Mouse (Mus musculus): ENCODE measurements around the gene Adat1.

Gene Adat1

DNA sequence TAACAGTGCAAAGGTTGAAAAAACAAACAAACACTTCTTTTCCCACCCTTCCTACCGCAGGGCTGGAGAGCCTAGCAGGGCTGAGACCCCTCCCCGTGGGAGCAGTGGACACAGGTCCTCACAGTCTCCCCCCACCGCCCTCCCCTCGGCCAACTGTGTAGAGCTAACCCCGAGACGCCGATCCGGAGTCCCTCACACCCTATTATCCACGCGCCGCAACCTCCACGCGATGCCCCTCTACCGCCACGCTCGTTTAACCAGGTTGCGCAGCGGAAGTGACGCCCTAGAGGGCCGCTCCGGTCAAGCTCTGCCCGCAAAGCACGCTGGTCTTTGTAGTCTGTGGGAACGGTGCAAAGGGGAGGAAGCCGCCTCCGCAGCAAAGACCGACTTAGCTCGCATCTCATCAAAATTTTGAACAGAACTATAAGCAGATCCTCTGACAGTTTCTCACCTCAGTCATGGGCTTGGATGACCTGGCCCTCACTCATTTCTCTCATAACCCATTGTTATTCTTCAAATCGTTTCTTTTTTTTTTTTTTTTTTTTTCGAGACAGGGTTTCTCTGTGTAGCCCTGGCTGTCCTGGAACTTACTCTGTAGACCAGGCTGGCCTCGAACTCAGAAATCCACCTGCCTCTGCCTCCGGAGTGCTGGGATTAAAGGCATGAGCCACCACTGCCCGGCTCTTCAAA is at the start of gene Adat1:
Gene Adat1 (minus strand): TSS at position 290 of the 690 bp plus-strand sequence.
- peak; percentile 71 to 83 for DNase-seq (ENCODE audit: low spot score in 2 of 2)

DNA sequence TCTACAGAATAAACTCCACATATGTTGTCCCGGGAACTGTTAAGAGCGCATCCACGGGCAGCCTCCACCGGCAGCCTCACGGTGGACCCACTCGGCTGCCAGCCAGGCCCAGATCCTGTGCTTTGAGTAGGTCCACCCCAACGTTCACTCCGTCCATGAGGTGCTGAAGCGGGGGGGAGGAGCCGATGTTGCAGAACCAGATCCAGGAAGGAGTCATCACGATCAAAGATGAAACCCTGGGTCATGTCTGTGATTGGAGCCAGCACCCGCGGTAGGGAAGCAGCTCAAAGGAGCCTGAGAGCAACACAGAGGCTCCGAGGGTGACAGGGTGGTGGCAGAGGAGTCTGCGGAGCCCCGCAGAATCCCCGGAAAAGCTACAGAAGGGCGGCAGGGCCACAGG is 45.4 kb upstream of the Adat1 start:
- no peak for DNase-seq (ENCODE audit: low spot score in 2 of 2)

DNA sequence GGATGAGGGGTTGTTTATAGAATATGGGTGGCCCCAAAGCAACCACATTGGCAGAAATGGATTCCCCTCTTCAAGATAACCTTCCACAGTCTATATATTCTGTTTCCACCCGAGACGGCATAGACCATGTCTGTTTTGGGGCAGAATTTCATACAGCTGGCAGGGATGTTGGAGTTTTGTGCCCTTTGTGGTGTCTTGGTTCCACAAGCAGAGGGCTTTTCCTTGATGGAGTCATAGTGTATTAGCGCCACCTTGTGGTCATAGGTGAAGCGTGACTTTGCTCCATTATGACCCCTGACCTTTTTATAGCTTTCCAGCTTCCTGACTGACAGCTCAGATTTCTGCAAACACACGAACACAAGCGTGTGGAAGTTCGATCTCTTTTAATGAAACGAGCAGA is 42.5 kb upstream of the Adat1 start:
- DNase-seq (ENCODE audit: low spot score in 2 of 2): no peak

DNA sequence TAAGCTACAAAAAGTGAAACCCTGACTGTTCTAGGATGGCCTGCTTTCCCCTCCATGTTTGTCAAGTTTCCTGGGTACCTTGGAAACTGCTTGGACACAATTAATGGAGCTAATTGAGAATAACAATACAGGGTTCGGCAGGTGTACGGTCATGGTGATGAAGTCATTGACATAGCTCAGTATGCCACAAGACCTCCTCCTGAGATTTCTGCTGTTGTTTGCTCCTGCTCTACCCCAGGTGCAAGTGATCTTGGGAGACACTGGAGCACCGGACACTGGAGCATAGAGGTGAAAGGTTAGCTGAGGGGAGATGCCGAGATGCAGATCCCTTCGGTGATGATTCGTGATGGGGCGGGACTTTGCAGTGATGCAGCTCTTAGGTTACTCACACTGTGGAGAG is 41.0 kb upstream of the Adat1 start:
- no peak for DNase-seq (ENCODE audit: low spot score in 2 of 2)

DNA sequence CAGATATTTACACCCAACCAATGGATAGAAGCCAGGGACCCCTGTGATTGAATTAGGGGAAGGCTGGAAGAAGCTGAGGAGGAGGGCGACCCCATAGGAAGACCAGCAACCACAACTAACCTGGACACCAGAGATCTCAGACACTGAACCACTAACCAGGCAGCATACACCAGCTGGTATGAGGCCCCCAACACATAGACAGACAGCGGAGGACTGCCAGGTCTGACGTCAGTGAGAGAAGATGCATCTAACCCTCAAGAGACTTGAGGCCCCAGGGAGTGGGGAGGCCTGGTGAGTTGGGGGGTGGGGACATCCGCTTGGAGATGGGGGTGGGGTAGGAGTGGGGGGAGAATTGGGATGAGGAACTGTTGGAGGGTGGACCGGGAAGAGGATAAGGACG is 38.6 kb upstream of the Adat1 start:
- no peak for DNase-seq (ENCODE audit: low spot score in 2 of 2)

DNA sequence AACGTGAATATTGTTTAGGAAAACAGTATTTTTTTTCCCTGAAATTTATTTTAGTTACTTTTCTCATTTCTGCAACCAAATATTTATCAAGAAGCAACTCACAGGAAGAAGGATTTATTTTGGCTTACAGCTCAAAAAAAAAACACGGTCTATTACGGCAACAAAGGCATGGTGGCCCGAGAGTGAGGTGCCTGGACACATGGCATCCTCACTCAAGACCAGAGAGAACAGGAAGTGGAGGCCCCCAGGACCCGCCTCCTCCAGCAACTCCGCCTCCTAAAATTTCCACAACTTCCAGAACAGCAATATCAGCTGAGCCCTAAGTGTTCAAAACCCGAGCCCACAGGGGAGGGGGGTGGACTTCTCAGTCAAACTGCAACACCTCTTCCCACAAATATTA is 37.4 kb upstream of the Adat1 start:
- no peak for DNase-seq (ENCODE audit: low spot score in 2 of 2)

DNA sequence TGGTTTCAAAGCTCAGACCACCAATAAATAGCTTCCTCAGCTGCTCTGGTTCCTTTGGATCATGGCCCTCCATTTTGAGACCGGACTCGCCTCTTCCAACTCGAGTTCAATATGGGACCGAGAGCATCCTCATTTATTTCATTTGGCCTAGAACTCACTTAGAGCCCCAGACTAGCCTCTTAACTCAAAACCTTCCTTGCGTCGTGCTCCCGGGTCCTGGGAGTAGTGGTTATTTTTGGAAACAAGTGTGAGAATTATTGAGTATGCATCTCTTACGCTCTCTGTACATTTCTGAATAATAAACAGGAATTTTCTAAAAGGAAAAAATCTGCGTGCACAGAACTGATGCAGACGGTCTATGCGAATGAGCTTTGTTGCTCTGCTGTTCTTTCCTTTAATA is 22.8 kb upstream of the Adat1 start, which contains the start of gene Gm6793:
Gene Gm6793 (minus strand): TSS at position 101 of the 400 bp plus-strand sequence.
- no peak for DNase-seq (ENCODE audit: low spot score in 2 of 2)

DNA sequence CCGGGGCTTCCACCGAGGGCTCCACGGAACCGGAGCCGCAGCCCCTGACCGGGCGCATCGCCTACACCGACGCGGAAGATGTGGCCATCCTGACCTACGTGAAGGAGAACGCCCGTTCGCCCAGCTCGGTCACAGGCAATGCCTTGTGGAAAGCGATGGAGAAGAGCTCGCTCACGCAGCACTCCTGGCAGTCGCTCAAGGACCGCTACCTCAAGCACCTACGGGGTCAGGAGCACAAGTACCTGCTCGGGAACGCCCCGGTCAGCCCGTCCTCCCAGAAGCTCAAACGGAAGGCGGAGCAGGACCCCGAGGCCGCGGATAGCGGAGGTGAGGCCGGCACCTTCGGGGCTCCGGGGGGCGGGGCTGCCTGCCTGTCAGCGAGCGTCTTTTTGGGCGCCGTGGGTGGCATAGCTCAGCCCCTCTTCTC is 19.7 kb upstream of the Adat1 start:
- peak in 1 of 2 experiments; percentile 26 for DNase-seq (ENCODE audit: low spot score in 2 of 2)

DNA sequence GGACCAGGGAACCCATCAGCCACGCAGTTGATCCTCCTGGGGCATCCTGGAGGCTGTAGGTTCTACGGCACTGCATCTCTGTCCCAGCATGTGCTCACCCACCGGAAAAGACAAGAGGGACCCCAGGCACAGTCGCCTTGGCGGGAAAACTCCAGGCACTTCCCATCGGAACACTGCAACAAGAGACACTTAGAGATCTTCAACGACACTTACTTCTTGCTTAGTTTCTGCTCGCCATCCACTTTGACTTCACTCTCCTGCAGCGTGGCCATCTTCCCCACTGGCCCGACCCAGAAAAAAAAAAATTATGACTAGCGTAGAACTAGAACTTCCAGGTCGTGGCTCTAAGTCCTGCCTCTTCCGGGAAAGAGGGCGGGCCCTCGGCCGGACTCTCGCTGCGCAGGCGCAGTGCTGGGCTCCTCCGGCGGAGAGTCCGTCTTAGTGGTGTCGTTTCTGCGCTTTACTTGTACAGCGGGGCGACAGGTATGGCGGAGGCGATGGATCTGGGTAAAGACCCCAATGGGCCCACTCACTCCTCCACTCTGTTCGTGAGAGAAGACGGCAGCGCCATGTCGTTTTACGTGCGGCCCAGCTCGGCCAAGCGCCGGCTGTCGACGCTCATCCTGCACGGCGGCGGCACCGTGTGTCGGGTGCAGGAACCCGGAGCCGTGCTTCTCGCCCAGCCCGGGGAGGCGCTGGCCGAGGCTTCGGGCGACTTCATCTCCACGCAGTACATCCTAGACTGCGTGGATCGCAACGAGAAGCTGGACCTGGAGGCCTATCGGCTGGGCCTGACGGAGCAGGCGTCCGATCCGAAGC is 19.1 kb upstream of the Adat1 start, which contains the start of the genes Kars and Terf2ip:
Gene Kars (minus strand): TSS at position 327 of the 819 bp plus-strand sequence.
Gene Terf2ip (plus strand): TSS at position 402 of the 819 bp plus-strand sequence.
- DNase-seq (ENCODE audit: low spot score in 2 of 2): peak; percentile 90 to 91

DNA sequence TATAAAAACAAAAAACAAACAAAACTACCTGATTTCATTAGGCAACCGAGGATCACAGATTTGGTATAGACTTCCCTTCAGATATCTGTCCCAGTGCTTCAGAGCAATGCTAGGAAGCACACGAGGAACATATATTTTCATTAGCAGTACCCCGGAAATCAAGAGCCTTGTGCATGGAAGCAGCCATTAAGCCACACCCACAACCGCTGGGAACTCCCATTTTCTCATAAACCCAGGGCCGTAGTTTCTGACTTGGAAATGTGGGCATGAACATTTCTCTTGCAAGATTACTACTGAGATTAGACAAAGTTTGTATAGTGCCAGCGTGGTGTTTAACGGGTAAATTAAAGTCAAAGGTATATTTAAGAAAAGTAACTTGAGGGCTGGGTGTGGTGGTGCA is 17.5 kb upstream of the Adat1 start:
- DNase-seq (ENCODE audit: low spot score in 2 of 2): no peak

DNA sequence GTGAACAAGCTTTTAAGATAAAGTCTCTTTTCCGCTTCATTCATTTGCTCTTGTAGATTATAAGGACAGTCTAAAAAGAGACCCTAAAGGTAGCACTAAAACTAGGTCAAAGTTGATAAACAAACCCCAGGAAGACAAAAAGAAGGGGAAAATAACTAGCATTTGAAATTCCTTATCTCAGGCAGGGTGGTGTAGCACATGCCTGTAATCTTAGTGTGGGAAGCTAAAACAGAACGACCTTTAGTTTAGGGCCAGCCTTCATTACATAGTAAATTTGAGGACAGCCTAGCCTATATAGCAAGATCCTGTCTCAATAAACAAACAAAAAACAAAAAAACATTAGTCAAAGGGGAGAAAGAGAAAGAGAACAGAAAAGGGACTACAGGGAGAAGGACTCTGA is 15.6 kb upstream of the Adat1 start:
- DNase-seq (ENCODE audit: low spot score in 2 of 2): no peak

DNA sequence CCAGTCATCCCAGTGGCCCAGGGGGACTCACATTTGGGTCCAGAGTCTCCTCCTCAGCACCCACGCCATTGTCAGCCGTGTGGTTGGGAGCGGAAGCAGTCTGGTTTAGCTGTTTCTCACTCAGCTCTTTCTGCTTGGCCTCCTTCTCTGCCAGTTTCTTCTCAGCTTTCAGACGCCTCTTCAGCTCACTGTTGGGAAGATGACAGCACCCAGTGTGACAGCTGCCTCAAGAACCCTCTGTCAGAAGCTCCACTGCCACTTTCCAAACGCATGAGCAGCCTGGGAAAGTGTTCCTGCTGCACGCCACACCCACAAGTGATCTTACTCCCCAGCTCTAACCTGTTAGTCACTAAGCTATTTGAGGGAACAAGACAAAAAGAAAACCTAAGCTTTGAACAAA is 13.5 kb upstream of the Adat1 start:
- DNase-seq (ENCODE audit: low spot score in 2 of 2): no peak

DNA sequence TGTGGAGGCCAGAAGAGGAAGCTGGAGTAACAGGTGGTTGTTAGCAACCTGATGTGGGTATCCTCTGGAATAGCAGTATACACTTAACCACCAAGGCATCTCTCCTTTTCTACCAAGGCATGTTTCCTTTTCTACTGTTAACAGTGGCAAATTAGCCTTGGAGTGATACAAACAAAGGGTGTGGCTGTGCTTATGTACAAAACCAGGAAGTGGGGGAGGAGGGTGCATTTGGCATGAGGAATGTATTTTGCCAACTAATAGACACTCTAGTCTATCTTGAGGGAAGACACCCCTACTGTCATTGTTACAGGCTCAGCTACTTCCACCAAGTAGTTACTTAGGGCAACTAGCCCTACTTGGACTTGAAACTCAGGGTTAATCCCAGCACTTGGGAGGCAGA is 12.7 kb upstream of the Adat1 start:
- no peak for DNase-seq (ENCODE audit: low spot score in 2 of 2)

DNA sequence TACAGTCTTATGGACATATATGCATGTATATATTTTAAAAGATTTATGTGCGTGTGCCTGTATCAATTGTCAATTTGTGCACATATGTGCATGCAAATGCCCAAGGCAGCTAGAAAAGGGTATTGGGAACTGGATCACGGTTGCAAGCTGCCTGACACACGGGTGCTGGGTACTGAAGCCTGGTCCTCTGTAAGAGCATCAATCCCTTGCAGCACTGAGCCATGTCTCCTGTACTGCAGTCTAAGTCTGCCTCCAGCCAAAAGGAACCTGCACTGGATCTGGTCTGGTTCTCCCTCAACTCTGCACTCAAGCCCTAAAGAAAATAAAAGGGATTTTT is 569 bp upstream of the Adat1 start:
- DNase-seq (ENCODE audit: low spot score in 2 of 2): no peak

DNA sequence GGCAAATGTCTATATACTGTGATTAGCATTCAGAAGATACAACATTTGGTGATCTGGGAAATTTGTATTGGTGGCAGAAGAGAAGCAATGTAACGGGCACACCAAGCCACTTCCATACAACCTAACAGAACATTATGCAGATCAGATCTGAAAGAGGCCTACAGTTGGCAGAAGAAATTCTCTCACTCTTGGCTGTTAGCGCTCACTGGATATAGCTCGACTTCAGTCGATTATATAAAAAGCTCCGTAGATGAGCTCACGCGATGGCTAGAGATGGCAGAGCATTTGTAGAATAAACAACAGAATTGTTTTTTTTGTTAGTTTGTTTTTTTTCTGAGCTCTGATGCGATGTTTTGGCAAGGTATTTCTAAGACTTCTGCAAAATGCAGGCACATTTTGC is 824 bp downstream of the Adat1 start:
- DNase-seq (ENCODE audit: low spot score in 2 of 2): no peak

DNA sequence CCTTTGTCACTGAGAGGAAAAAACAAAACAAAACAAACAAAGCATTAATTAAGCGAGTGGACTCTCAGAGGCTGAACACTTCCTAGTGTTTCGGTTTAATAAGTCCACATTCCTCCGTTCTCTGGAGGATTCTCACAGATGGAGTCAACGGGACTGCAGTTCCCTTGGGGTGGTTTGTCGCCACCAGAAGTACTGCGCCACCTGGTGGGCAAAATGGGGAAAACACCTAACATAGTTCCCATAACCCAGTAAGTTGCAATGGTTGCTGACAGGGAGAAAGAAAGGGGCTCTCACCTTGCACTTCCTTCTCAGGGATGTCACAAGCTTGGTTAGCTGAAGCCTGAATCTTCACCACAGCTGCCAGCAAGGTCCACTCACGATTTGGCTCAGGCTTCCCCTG is 2.2 kb downstream of the Adat1 start:
- DNase-seq (ENCODE audit: low spot score in 2 of 2): peak; percentile 53 to 80

DNA sequence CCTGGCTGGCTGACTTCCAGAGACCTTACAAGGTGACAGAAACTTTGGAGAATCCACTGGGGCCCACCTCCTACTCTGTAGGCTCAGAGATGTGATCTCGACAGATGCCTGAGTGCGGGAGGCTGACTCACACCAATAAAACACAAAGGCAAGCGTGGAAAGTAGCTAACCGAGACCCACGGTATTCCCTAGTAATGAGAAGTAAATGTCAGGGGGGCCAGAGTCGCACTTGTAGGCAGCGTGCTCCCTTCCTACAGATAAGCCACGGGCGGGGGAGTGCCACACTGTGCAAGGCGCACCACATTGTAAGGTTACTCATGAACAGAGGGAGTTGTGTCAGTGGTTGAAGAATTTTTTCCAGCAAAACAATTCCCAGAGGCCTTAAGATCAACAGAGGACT is 7.6 kb downstream of the Adat1 start:
- no peak for DNase-seq (ENCODE audit: low spot score in 2 of 2)

DNA sequence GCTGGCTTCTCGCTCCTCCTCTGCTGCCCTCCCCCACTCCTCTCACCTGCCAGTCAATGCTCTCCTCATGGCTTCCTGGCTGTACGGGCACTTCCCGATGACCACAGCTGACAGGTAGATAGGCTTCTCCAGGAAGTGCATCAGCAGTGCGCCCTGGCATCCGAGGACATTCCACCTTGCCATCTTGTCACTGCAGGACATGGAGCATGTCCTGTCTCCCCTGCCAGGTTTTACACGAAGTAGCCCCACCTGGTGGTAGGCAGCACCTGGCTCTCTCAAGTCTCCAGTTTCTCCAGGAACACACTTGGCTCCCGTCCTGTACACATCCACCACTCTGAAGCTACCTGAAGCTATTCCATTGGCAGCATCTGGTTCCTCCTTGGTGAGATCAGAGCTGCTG is 10.0 kb downstream of the Adat1 start:
- no peak for DNase-seq (ENCODE audit: low spot score in 2 of 2)

DNA sequence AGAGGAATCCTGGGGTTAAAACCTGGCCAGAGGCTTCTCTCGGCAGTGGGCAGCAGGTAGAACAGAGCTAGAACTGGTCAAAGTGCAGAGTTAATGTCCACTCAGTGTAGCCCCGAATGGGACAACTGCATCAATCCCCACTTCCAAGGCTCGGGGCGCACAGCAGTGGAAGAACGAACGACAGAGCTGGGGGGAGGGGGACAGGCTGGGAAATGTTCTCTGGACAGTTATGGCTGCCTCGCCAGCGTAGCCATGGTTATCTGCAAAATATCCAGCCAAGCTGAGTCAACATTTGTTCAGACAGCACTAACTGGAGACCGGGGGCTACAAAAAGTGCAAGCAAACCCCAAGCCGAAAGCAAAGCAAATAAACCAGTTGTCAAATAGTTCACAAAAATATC is 14.0 kb downstream of the Adat1 start:
- no peak for DNase-seq (ENCODE audit: low spot score in 2 of 2)

DNA sequence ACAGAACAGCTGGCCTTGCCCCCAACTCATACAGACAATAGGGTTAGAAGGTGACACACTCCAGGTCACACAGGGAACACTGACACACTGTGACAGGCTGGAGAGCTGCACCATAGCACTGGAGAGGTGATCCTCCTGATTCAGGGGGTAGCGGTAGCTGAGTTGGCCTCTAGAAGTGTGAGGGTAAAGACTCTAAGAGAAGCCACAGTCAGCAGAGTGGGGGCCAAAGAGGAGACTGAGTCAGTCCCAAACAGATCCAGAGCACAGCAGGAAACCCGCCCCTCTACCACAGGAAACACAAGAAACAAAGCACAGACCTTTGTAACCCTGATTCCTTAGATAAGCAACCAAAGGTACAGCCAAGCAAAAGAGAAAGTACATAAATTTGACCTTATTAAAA is 15.8 kb downstream of the Adat1 start:
- DNase-seq (ENCODE audit: low spot score in 2 of 2): no peak

DNA sequence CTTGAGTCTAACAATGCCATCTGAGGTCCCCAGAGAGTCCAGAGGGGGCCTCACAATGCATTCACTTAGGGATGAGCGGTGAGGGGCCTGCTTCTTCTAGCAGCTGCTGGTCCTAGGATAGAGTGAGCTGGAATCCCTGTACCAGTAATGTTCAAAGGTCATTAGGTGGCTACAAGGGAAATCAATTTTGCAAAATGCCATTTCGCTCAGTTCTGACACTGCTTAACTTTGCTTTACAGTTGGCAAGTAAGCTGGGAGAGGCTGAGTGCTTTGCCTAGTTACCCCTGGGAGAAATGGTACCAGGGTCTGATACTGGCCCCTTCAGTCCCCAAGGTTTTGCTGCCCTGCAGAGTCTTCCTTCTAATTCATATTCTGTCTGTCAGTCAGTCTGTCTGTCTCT is 16.4 kb downstream of the Adat1 start:
- no peak for DNase-seq (ENCODE audit: low spot score in 2 of 2)

DNA sequence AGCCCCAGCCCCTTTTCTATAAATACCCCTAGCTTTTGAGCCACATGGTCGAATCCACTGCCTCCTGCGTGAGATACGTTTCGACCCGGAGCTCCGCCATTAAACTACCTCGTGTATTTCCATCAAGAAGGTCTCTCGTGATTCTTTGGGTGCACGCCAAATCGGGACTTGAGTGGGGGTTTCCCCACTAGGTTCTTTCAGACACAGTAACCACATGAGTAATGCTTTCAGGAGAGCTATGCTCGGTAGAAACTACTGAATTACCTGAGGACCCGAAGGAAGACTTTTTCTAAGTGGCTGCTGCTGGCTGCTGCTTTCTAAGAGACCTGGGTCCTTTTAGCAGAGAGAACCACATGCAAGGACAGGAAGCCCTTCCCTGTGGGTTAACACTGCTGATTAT is 18.0 kb downstream of the Adat1 start:
- DNase-seq (ENCODE audit: low spot score in 2 of 2): no peak

DNA sequence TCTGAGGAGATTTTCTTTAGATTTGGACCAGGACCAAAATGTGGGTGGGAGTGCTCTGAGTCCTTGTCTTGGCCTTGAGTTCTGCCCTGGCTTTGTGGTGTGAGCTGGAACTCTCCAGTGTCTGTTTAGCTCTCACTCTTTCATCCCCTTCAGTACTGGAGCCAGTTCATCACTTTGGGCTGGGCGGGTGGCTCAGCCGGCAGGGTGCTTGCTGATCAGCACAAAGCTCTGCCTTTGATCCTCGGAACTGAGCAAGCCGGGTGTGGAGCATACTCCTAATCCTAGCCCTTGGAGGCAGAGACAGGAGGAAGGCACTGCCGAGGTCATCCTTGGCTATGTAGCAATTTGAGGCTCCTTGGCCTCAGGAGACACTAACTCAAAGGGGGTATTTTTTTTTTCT is 23.1 kb downstream of the Adat1 start:
- DNase-seq (ENCODE audit: low spot score in 2 of 2): no peak
